Mouse (Mus musculus): ENCODE data around the gene Cenpj. TPM values are rescaled to one million over a fixed set of nuclear protein-coding genes. Genes with fewer than 3 reads are reported as not detected.

Cenpj gene
- total RNA-seq, 1 experiment from 2014 or later: 12.0 TPM

- no peak for ATAC-seq (replicated peaks; ENCODE audit: insufficient number of reproducible peaks, low FRiP score, low TSS enrichment, poor library complexity, severe bottlenecking)
Measured at GRCm38 (mm10) chr14:56554716-56555115, 20.5 kb downstream of the Cenpj start.

- no peak for ATAC-seq (replicated peaks; ENCODE audit: insufficient number of reproducible peaks, low FRiP score, low TSS enrichment, poor library complexity, severe bottlenecking)
Measured at GRCm38 (mm10) chr14:56553331-56553730, 21.9 kb downstream of the Cenpj start.

- no peak for ATAC-seq (replicated peaks; ENCODE audit: insufficient number of reproducible peaks, low FRiP score, low TSS enrichment, poor library complexity, severe bottlenecking)
Measured at GRCm38 (mm10) chr14:56552924-56553323, 22.3 kb downstream of the Cenpj start.

DNA sequence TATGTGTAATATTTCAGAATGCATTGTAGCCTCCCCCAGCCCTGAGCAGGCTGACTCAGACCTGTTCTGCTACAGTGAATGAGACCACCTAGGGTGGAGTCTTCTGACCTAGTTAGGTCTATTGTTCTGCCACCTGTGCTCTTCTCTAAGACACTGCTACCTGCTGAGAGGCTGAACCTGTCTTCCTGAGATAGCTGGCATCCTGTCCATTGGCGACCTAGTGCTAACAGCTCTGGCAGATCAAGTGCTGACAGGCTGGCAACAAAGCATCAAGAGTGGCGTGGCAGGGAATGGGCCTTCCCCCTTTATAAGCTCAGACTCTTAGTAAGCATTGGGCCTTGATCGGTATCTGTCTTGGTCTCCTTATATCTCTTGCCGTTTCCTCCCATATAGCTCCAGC is 24.3 kb downstream of the Cenpj start:
- ATAC-seq (replicated peaks; ENCODE audit: insufficient number of reproducible peaks, low FRiP score, low TSS enrichment, poor library complexity, severe bottlenecking): no peak

DNA sequence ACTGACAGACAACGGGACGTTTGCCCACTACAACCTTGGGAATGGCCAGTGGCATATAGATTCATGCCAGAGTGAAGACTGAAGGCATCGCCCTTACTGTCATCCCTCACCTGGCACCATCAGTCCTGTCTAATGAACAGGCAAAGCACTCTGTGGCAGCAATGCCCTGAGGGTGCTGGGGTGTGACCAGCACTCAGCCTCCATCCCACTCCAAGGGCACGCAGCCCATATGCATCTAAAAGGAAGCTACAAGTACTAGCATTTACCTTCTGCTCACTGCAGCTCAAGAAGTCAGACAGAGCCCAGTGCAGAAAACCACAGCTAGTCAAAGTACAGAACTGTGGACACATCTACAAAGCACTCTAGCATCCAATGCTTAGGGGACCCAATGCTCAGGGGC is 29.7 kb downstream of the Cenpj start:
- no peak for ATAC-seq (replicated peaks; ENCODE audit: insufficient number of reproducible peaks, low FRiP score, low TSS enrichment, poor library complexity, severe bottlenecking)

DNA sequence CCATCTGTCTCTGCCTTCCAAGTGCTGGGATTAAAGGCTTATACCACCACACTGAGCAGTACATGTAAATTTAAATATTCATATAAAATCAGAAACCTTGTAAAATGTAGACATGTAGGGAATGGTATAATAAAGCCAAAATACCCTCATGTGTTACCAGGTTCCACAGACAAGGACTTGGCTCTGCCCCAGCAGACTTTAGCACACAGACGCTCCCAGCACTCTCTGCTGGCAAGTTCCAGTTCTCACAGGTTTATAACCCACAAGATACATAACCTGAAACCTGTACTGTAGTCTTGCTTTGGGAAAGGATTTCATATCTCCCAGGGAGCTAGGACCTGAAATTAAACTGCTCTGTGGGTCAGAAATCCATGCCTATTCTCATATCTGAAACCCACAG is 30.3 kb downstream of the Cenpj start:
- ATAC-seq (replicated peaks; ENCODE audit: insufficient number of reproducible peaks, low FRiP score, low TSS enrichment, poor library complexity, severe bottlenecking): no peak

DNA sequence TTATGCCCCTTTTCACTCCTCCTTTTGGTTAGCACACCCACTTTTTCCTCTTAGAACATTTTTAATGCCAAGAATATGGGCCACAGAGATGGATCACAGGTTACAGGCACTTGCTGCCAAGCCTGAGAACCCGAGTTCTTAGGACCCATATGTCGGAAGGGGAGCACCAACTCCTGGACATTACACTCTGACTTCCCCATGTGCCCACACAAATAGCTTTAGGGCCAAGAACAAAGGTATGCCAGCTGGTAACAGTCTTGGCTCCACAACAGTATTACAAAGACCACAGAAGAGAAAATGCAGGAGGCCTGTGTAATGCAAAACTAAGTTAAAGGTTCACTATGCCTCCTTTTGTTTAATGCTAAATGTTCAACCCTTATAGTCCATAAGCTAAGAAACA is 44.4 kb downstream of the Cenpj start:
- ATAC-seq (replicated peaks; ENCODE audit: insufficient number of reproducible peaks, low FRiP score, low TSS enrichment, poor library complexity, severe bottlenecking): no peak

GRCm38 (mm10) chr14:56514775-56515174 is 60.5 kb downstream of the Cenpj start:
- ATAC-seq (replicated peaks; ENCODE audit: insufficient number of reproducible peaks, low FRiP score, low TSS enrichment, poor library complexity, severe bottlenecking): no peak

GRCm38 (mm10) chr14:56512084-56512483 is 63.1 kb downstream of the Cenpj start:
- ATAC-seq (replicated peaks; ENCODE audit: insufficient number of reproducible peaks, low FRiP score, low TSS enrichment, poor library complexity, severe bottlenecking): no peak

DNA sequence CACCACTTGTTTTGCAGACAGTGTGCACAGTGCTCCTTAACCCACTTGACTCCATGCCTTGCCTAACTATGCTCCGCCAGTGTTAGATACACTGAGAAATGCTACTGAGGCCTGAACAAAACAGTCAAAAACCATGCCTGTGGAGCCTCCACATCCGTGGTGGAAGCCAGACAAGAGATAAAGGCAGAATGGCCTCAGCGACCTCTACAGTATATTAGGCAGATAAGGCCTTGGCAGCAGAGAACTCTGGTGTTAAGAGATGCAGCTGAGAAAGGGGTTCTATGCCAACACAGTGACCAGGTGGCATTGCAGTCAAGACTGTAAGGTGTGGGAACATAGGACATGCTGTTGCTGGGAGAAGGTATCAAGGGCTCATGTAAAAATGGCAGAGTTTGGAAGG is 68.5 kb downstream of the Cenpj start:
- ATAC-seq (replicated peaks; ENCODE audit: insufficient number of reproducible peaks, low FRiP score, low TSS enrichment, poor library complexity, severe bottlenecking): no peak

- ATAC-seq (replicated peaks; ENCODE audit: insufficient number of reproducible peaks, low FRiP score, low TSS enrichment, poor library complexity, severe bottlenecking): no peak
Measured at GRCm38 (mm10) chr14:56502407-56502806, 72.8 kb downstream of the Cenpj start.

DNA sequence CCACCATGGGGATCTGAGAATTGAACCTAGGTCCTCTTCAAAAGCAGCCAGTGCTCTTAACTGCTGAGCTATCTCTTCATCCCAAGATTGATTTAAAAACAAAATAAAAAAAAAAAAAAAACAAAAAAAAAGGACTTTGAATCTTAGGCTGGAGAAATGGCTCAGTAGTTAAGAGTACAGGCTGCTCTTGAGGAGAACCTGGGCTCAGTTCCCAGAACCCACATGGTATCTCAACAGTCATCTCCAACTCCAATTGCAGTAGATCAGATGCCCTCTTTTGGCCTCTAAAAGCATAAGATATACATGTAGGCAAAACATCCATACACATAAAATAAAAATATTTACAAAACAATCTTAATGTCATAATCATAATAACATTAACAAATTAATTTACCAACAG is 85.4 kb downstream of the Cenpj start:
- no peak for ATAC-seq (replicated peaks; ENCODE audit: insufficient number of reproducible peaks, low FRiP score, low TSS enrichment, poor library complexity, severe bottlenecking)

Other genes with a start within 250 kb of the Cenpj start
- gene Atp12a, start 210.4 kb downstream of the Cenpj start, total RNA-seq (2017): not detected in 3 replicates
- gene Rnf17, start 172.8 kb downstream of the Cenpj start, total RNA-seq (2017): 0.64 to 2.1 TPM (median 0.67 TPM) in 3 replicates
- gene Parp4, start 194 bp upstream of the Cenpj start, total RNA-seq (2017): 15.6 to 41.4 TPM (median 18.2 TPM) in 3 replicates
- gene Mphosph8, start 92.8 kb upstream of the Cenpj start, total RNA-seq (2017): 20.5 to 54.0 TPM (median 23.9 TPM) in 3 replicates
- 62.4 to 138 TPM (median 119 TPM) in 3 replicates for gene Pspc1, start 202.9 kb upstream of the Cenpj start, total RNA-seq (2017)
- gene Zmym5, start 236.3 kb upstream of the Cenpj start, total RNA-seq (2017): 36.4 to 50.8 TPM (median 44.7 TPM) in 3 replicates

All from monocyte, adult 5-6 weeks (primary cell).